ENCODE assay signal across 9 mouse cellular contexts in the genomic region with DNA sequence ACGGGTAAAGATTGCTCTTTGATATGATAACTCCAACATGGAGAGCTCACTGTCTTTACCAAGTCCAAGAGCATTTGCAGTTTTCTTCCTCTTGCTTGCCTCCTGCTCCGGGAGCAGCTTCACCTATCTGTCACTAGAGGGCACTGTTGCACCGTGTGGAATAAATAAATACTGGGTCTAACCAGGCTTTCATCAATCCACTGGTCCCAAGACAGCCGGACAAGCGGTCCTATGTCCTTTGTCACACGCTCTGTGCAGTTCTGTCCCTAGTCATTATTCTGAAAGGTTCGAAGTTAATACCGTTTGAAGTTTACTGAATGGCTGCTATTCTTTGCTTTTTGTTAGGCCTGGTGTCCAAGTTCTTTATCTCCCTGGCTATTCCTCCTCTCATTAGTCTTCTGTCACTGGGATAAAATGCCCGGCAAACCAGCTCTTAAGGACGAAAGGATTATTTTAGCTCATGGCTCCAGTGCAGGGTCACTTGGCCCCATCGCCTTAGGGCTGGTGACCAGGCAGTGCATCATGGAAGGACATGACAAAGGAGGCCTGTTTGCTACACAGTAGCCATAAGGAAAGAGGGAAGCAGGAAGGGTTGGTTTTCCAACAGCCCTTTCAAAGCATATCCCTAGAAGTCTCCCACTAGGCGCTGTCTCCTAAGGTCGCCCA. TPM values are rescaled to one million over a fixed set of nuclear protein-coding genes. Genes with fewer than 3 reads are reported as not detected.
DNase-seq lines count a peak whose midpoint lies in the region; ATAC-seq and TF ChIP-seq lines count a peak whose summit lies in the region.
"Had no signal": no experiment of that assay in that cellular context is flagged by ENCODE, and none has a peak within 500 bp of the region (broad histone marks: within the 10 kb centered on the region; RNA-seq: fewer than 3 reads in every experiment).

No protein-coding gene starts in this region.

- peak; percentile 80 for DNase-seq in MN1 (ENCODE audit: low spot score)
- peak; percentile 40 for DNase-seq in c-Kit-positive CD71-positive TER-119-negative erythroid progenitor cells, embryonic 14.5 days (ENCODE audit: low read depth)
- peak; percentile 71 for DNase-seq in hindbrain, embryonic 10.5 days (ENCODE audit: low spot score)
- peak; percentile 55 to 75 for DNase-seq in layer of hippocampus, adult 2 months (ENCODE audit: low spot score in 2 of 2)
- peak; percentile 76 for DNase-seq in lung, postnatal 10 days
- DNase-seq in retina, adult 2 months (ENCODE audit: low read depth, low spot score) = peak; percentile 48
- peak; percentile 36 to 52 for DNase-seq in urinary bladder, postnatal 36 days (ENCODE audit: low spot score in 2 of 2)

- H3K4me3 ChIP-seq in forebrain, embryonic 16.5 days (replicated peaks; ENCODE audit: low read length) = no peak overlapping the region
- no peak overlapping the region for H3K4me3 ChIP-seq in hindbrain, embryonic 10.5 days
- no peak overlapping the region for H3K4me3 ChIP-seq in layer of hippocampus, adult 2 months
- H3K4me3 ChIP-seq: liver, embryonic 15.5 days had no signal

- H3K4me1 ChIP-seq in forebrain, embryonic 16.5 days (replicated peaks; ENCODE audit: control insufficient read depth, insufficient read depth, low read length) = peaks cover 3% of the 10 kb centered on the region; the same call in 1 of the 2 replicates
- H3K4me1 ChIP-seq in hindbrain, embryonic 10.5 days (replicated peaks) = peaks cover 12% of the 10 kb centered on the region; the same call in 1 of the 2 replicates

- ATAC-seq in forebrain, embryonic 16.5 days = peak; percentile 82

- no peaks in the 10 kb centered on the region; the same call in 1 of the 2 replicates for H3K27me3 ChIP-seq in forebrain, embryonic 16.5 days (replicated peaks; ENCODE audit: control insufficient read depth, insufficient read depth, low read length)
- H3K27me3 ChIP-seq in hindbrain, embryonic 10.5 days (ENCODE audit: insufficient read depth, poor library complexity, severe bottlenecking) = peaks cover 57% of the 10 kb centered on the region
- H3K27me3 ChIP-seq: liver, embryonic 15.5 days had no signal

- no peaks in the 10 kb centered on the region for H3K36me3 ChIP-seq in forebrain, embryonic 16.5 days (ENCODE audit: control insufficient read depth, insufficient read depth)
- no peaks in the 10 kb centered on the region for H3K36me3 ChIP-seq in hindbrain, embryonic 10.5 days

- WGBS in forebrain, embryonic 16.5 days = 20% methylated on average over 13 of the region's 13 CpGs
- WGBS in hindbrain, embryonic 10.5 days = 26% methylated on average over 13 of the region's 13 CpGs

- no peaks in the 10 kb centered on the region for H3K9me3 ChIP-seq in forebrain, embryonic 16.5 days (ENCODE audit: control insufficient read depth, low read length)
- no peaks in the 10 kb centered on the region for H3K9me3 ChIP-seq in hindbrain, embryonic 10.5 days
- H3K9me3 ChIP-seq: liver, embryonic 15.5 days had no signal

- no peak overlapping the region; the same call in 1 of the 2 replicates for H3K4me2 ChIP-seq in forebrain, embryonic 16.5 days (ENCODE audit: low read length)
- H3K4me2 ChIP-seq: liver, embryonic 15.5 days had no signal

- no peak overlapping the region for H3K27ac ChIP-seq in forebrain, embryonic 16.5 days (ENCODE audit: low read length)
- H3K27ac ChIP-seq in hindbrain, embryonic 10.5 days = peak overlapping the region; percentile 50; the same call in 1 of the 2 replicates
- no peak overlapping the region for H3K27ac ChIP-seq in layer of hippocampus, adult 2 months
- H3K27ac ChIP-seq: liver, embryonic 15.5 days had no signal

- no peak overlapping the region for H3K9ac ChIP-seq in forebrain, embryonic 16.5 days (replicated peaks; ENCODE audit: low read depth, low read length)
- H3K9ac ChIP-seq: liver, embryonic 15.5 days had no signal

- peak; percentile 98 for TF ChIP-seq CTCF in layer of hippocampus, adult 2 months (conservative IDR thresholded peaks at IDR 0.05)

RNA-seq across cellular contexts. Expression of gene Mcoln2, which starts 35.5 kb away (rescaled TPM):
- 0.10 TPM in 1 of 2 replicates, not detected in the other for polyA plus RNA-seq in forebrain, embryonic 16.5 days (2015; fragmentation: Nextera tagmentation; extraction: Ambion mirVana)
- polyA plus RNA-seq in hindbrain, embryonic 10.5 days (2016; fragmentation: Nextera tagmentation; extraction: Ambion mirVana) = 0.41 and 0.62 TPM in 2 replicates
- not detected for total RNA-seq in layer of hippocampus, adult 2 months (2021)

RNA-seq across cellular contexts. Expression of gene Lpar3, which starts 35.6 kb away (rescaled TPM):
- polyA plus RNA-seq in forebrain, embryonic 16.5 days (2015; fragmentation: Nextera tagmentation; extraction: Ambion mirVana) = 0.30 and 0.35 TPM in 2 replicates
- 0.68 and 1.00 TPM in 2 replicates for polyA plus RNA-seq in hindbrain, embryonic 10.5 days (2016; fragmentation: Nextera tagmentation; extraction: Ambion mirVana)
- under 1 TPM; 0.22 to 0.44 TPM for total RNA-seq in layer of hippocampus, adult 2 months (2021)
